Mouse (Mus musculus) bone marrow, adult 2 months (tissue): ENCODE results near the gene Atp4b.

Source experiments
- CTCF ChIP-seq: fragments of 200-500 bp; IDR thresholded peaks from 2 replicates; pipeline ENCODE4 v1.5.1; 2011; ENCODE audit warnings: low read length, control low read depth; ENCODE audit not compliant: control insufficient read depth, insufficient read depth
- POLR2A ChIP-seq: fragments of 200-500 bp; IDR thresholded peaks from 2 replicates; pipeline ENCODE4 v1.6.1; 2011; ENCODE audit warnings: low read depth, mild to moderate bottlenecking, control low read depth, low read length, borderline replicate concordance; ENCODE audit not compliant: control insufficient read depth

DNA sequence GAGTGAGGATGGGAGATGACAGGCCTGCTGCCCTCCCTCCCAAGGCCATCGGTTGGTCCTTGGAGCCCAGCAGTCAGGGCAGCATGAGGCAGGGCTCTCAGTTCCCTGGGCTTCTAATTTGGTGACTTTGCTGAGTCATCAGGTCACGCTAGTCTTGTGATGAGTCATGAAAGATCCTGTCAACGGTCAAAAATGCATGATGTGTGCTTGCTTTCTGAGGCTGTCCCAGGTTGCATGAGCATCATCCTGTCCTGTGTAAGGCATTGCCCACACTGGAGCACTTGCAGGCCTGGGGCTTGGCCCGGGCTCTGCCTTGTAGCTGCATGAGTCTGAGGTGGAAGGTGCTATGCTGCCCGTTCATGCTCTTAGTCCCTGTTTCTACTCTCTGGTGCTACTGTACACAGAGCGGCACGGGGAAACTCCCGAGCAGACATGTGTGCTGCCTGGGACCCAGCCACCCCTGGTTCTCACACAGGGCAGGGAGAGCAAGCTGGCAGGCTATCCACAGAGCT lies 23.4 kb downstream of the Atp4b start:
- no peak for TF ChIP-seq CTCF
- TF ChIP-seq POLR2A: no peak
